In genomic region chr8:11282696-11283095, GRCm38 (mm10) we compare ENCODE assay signal across 13 mouse cellular contexts.
"Had no signal": no experiment of that assay in that cellular context is flagged by ENCODE, and none has a peak within 500 bp of the region (broad histone marks: within the 10 kb centered on the region; RNA-seq: fewer than 3 reads in every experiment).

No protein-coding gene starts in this region.

- DNase-seq: liver; liver, embryonic 13.5 days; liver, postnatal 0 days; right cerebral cortex, postnatal 14 days; thymus, adult 2 months; thymus, postnatal 25 days had no signal

- H3K9ac ChIP-seq: intestine, embryonic 15.5 days; limb, embryonic 12.5 days; liver, embryonic 13.5 days; liver, postnatal 0 days; lung, embryonic 15.5 days; midbrain, embryonic 12.5 days; stomach, embryonic 15.5 days had no signal

- H3K9me3 ChIP-seq: intestine, embryonic 15.5 days; limb, embryonic 12.5 days; liver, embryonic 13.5 days; lung, embryonic 15.5 days; midbrain, embryonic 12.5 days; stomach, embryonic 15.5 days had no signal

- H3K4me3 ChIP-seq: intestine, embryonic 15.5 days; limb, embryonic 12.5 days; liver, embryonic 13.5 days; lung, embryonic 15.5 days; megakaryocyte, embryonic 14.5 days; midbrain, embryonic 12.5 days; stomach, embryonic 15.5 days had no signal

- H3K4me2 ChIP-seq: intestine, embryonic 15.5 days; limb, embryonic 12.5 days; liver, embryonic 13.5 days; lung, embryonic 15.5 days; midbrain, embryonic 12.5 days; stomach, embryonic 15.5 days had no signal

- ATAC-seq: intestine, embryonic 15.5 days; liver, postnatal 0 days had no signal

- H3K27ac ChIP-seq: intestine, embryonic 15.5 days; liver, embryonic 13.5 days; macrophage; stomach, embryonic 15.5 days had no signal

- H3K36me3 ChIP-seq: intestine, embryonic 15.5 days; limb, embryonic 12.5 days; liver, embryonic 13.5 days; lung, embryonic 15.5 days; midbrain, embryonic 12.5 days; stomach, embryonic 15.5 days had no signal

- H3K27me3 ChIP-seq: intestine, embryonic 15.5 days; limb, embryonic 12.5 days; lung, embryonic 15.5 days; stomach, embryonic 15.5 days had no signal
